Mouse (Mus musculus): ENCODE data around the gene Slc2a12. TPM values are rescaled to one million over a fixed set of nuclear protein-coding genes. Genes with fewer than 3 reads are reported as not detected.

Slc2a12 gene
- polyA plus RNA-seq, 1 experiment: 0.24 TPM

DNA sequence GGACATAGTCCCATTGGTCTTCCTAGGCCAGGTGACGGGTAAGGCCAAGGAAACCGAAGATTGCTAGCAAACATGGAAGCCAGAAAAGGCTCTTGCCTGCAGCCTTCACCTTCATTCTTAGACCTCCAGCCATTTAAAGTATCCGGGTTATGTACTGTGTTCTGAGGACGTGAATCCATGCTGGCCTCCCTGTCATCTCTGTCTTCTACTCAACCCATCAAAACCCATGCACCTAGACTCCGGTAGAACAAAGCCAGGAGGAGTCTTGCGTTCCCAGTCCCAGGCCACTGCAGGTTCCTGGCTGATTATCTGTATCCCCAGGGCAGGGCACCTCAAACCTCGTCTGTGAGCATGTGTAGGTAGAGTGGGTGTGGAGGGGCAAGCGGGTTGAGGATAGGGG lies 30.3 kb upstream of the Slc2a12 start:
- Histone ChIP-seq H3K27me3 (ENCODE audit: control insufficient read depth, insufficient read depth, low read length) (no peaks in the 10 kb centered on the region), H3K36me3 (ENCODE audit: control insufficient read depth, insufficient read depth, low read length) (no peaks in the 10 kb centered on the region), H3K27ac (ENCODE audit: insufficient read depth, low read depth, low read length) (no peak overlapping the region), H3K4me3 (ENCODE audit: low read depth, low read length) (no peak overlapping the region), H3K4me1 (ENCODE audit: control insufficient read depth, insufficient read depth, insufficient read length, low read length) (no peaks in the 10 kb centered on the region)
- 80% methylated on average over 8 of the region's 8 CpGs for WGBS
- no peak for TF ChIP-seq CTCF (IDR thresholded peaks at IDR 0.05; ENCODE audit: extremely low read depth, insufficient read length, insufficient replicate concordance, low read depth, low read length)

DNA sequence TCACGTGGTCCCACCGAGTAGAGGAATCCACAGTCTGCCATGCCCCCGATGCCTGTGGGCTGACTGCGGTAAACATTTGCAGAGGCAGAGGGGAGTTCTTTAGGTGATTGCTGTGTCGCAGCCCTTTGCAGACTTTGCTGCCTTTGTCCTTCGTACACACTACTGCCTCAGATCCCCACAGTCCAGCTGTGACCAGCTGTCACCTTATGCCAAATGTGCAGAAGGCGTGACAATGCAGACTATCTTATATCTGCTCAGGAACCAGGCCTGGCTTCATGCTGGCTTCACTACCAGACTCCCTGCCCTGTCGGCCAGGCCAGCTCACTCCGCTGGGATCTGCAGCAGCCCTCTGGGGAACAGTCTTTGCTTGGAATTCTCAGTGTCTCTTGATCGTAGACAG lies 29.5 kb upstream of the Slc2a12 start:
- H3K36me3 ChIP-seq (ENCODE audit: control insufficient read depth, insufficient read depth, low read length): no peaks in the 10 kb centered on the region
- H3K4me3 ChIP-seq (ENCODE audit: low read depth, low read length): no peak overlapping the region
- H3K27ac ChIP-seq (ENCODE audit: insufficient read depth, low read depth, low read length): no peak overlapping the region
- WGBS: 52% methylated on average over 10 of the region's 10 CpGs
- H3K4me1 ChIP-seq (ENCODE audit: control insufficient read depth, insufficient read depth, insufficient read length, low read length): no peaks in the 10 kb centered on the region
- H3K27me3 ChIP-seq (ENCODE audit: control insufficient read depth, insufficient read depth, low read length): no peaks in the 10 kb centered on the region
- TF ChIP-seq POLR2A (IDR thresholded peaks at IDR 0.05; ENCODE audit: low read depth, low read length) (no peak), CTCF (IDR thresholded peaks at IDR 0.05; ENCODE audit: extremely low read depth, insufficient read length, insufficient replicate concordance, low read depth, low read length) (no peak)

DNA sequence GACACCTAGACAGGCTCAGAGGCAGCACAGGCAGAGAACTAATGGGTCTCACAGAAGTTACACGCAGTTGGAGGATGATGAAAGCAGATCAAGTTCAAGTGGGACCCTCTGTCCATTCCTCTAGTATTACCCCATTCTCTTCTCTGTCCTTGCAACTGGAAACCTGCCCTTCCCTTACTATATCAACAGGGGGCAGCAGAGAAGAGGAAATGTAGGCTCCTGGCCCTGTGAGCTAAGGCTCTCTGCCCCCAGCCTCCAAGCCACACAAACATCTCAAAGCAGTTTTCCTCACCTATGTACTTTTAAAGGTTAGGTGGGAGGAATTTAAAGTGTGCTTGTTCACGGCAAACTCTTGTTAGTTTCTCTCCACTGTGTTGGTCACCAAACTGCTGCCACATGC lies 26.0 kb upstream of the Slc2a12 start:
- 65% methylated on average over 2 of the region's 2 CpGs for WGBS
- H3K4me3 ChIP-seq (ENCODE audit: low read depth, low read length): no peak overlapping the region
- no peaks in the 10 kb centered on the region for H3K36me3 ChIP-seq (ENCODE audit: control insufficient read depth, insufficient read depth, low read length)
- no peaks in the 10 kb centered on the region for H3K4me1 ChIP-seq (ENCODE audit: control insufficient read depth, insufficient read depth, insufficient read length, low read length)
- H3K27me3 ChIP-seq (ENCODE audit: control insufficient read depth, insufficient read depth, low read length): no peaks in the 10 kb centered on the region
- no peak overlapping the region for H3K27ac ChIP-seq (ENCODE audit: insufficient read depth, low read depth, low read length)
- TF ChIP-seq POLR2A (IDR thresholded peaks at IDR 0.05; ENCODE audit: low read depth, low read length) (no peak), CTCF (IDR thresholded peaks at IDR 0.05; ENCODE audit: extremely low read depth, insufficient read length, insufficient replicate concordance, low read depth, low read length) (peak; percentile 39; the same call in 1 of the 2 replicates)

DNA sequence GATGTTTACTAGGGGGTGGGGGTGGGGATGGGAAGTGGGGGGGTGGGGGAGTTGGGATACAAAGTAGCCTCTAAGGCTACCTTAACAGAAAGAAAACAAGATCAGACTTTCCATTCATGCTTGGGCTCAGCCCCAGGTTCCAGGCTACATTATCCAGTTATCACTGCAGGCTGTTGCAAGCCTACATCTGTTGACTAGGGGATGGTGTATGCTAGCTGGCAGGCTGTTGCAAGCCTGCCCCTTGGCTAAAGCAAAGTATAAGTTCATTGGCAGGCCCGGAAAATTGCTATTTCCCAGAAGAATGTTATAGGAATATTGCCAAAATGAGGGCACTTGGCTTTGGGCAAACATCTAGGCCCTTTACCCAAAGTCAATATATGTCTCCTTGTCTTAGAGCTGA lies 16.0 kb upstream of the Slc2a12 start:
- no peaks in the 10 kb centered on the region for H3K36me3 ChIP-seq (ENCODE audit: control insufficient read depth, insufficient read depth, low read length)
- no peak overlapping the region for H3K4me3 ChIP-seq (ENCODE audit: low read depth, low read length)
- no peaks in the 10 kb centered on the region for H3K27me3 ChIP-seq (ENCODE audit: control insufficient read depth, insufficient read depth, low read length)
- no peaks in the 10 kb centered on the region for H3K4me1 ChIP-seq (ENCODE audit: control insufficient read depth, insufficient read depth, insufficient read length, low read length)
- TF ChIP-seq CTCF (IDR thresholded peaks at IDR 0.05; ENCODE audit: extremely low read depth, insufficient read length, insufficient replicate concordance, low read depth, low read length): no peak
- no peak for TF ChIP-seq POLR2A (IDR thresholded peaks at IDR 0.05; ENCODE audit: low read depth, low read length)
- H3K27ac ChIP-seq (ENCODE audit: insufficient read depth, low read depth, low read length): no peak overlapping the region
- 64% methylated on average over 1 of the region's 1 CpGs for WGBS

DNA sequence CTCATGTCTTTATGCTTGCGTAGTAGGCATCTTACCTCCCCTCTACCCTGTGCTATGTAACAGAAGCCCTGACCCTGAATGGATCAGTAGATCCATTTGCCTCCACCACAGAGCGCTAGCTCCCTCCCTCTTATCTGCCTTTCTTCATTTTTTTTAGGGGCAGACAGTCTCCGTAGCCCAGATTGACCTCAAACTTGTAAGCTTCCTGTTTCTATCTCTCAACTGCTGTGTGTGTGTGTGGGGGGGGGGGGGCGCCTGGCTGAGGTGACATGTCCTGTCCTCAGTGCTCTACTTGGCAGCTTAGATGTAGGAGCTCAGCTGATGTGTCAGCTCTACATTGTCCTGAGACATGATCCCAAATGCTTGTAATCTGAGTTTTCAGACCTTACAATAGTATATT lies 13.7 kb upstream of the Slc2a12 start:
- H3K27ac ChIP-seq (ENCODE audit: insufficient read depth, low read depth, low read length): no peak overlapping the region
- WGBS: 50% methylated on average over 4 of the region's 4 CpGs
- no peaks in the 10 kb centered on the region for H3K4me1 ChIP-seq (ENCODE audit: control insufficient read depth, insufficient read depth, insufficient read length, low read length)

DNA sequence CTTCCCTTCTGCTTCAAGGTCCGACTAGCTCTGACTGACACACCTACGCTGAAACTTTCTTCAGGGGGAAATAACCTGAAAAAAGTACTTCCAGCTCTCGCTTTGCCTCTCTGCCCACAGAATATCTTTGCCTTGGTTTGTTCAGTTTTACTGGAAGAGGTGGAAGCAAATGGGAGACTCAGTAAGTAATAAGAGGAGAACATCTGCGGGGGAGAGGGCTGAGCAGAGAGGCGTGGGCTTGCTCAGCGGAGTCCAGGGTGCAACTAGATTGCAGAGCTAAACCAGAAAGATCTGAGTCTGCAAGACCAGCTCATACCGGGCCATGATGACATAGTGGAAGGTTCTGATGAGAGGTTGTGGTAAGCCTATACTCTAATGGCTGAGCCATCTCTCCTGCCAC lies 13.3 kb upstream of the Slc2a12 start:
- 69% methylated on average over 7 of the region's 7 CpGs for WGBS
- Histone ChIP-seq H3K27ac (ENCODE audit: insufficient read depth, low read depth, low read length) (no peak overlapping the region), H3K4me3 (ENCODE audit: low read depth, low read length) (no peak overlapping the region), H3K4me1 (ENCODE audit: control insufficient read depth, insufficient read depth, insufficient read length, low read length) (no peaks in the 10 kb centered on the region), H3K36me3 (ENCODE audit: control insufficient read depth, insufficient read depth, low read length) (no peaks in the 10 kb centered on the region), H3K27me3 (ENCODE audit: control insufficient read depth, insufficient read depth, low read length) (no peaks in the 10 kb centered on the region)
- TF ChIP-seq POLR2A (IDR thresholded peaks at IDR 0.05; ENCODE audit: low read depth, low read length) (no peak), CTCF (IDR thresholded peaks at IDR 0.05; ENCODE audit: extremely low read depth, insufficient read length, insufficient replicate concordance, low read depth, low read length) (no peak)

More for the DNA sequence above, 13.7 kb upstream of the Slc2a12 start:
- TF ChIP-seq CTCF (IDR thresholded peaks at IDR 0.05; ENCODE audit: extremely low read depth, insufficient read length, insufficient replicate concordance, low read depth, low read length) (no peak), POLR2A (IDR thresholded peaks at IDR 0.05; ENCODE audit: low read depth, low read length) (no peak)
- Histone ChIP-seq H3K27me3 (ENCODE audit: control insufficient read depth, insufficient read depth, low read length) (no peaks in the 10 kb centered on the region), H3K36me3 (ENCODE audit: control insufficient read depth, insufficient read depth, low read length) (no peaks in the 10 kb centered on the region), H3K4me3 (ENCODE audit: low read depth, low read length) (no peak overlapping the region)

DNA sequence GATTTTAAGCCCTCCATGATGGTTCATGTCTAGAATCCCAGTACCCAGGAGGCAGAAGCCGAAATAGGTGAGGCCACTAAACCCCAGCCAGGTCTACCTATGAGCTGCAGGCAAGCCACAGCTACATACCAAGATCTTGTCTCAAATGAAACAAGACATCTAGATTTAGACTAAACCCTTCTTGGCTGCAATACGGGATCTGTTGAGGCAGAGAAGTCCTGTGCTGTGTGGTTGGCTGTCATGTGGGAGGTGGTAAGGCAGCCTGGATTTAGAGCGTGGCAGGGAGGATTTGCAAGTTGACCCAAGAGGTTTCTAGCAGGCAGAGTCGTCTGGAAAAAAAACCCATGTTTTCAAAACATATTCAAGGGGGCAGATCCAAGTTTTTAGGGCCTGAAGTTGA lies 12.9 kb upstream of the Slc2a12 start:
- Histone ChIP-seq H3K4me3 (ENCODE audit: low read depth, low read length) (no peak overlapping the region), H3K27me3 (ENCODE audit: control insufficient read depth, insufficient read depth, low read length) (no peaks in the 10 kb centered on the region), H3K27ac (ENCODE audit: insufficient read depth, low read depth, low read length) (no peak overlapping the region), H3K4me1 (ENCODE audit: control insufficient read depth, insufficient read depth, insufficient read length, low read length) (no peaks in the 10 kb centered on the region), H3K36me3 (ENCODE audit: control insufficient read depth, insufficient read depth, low read length) (no peaks in the 10 kb centered on the region)
- TF ChIP-seq CTCF (IDR thresholded peaks at IDR 0.05; ENCODE audit: extremely low read depth, insufficient read length, insufficient replicate concordance, low read depth, low read length): no peak
- no peak for TF ChIP-seq POLR2A (IDR thresholded peaks at IDR 0.05; ENCODE audit: low read depth, low read length)
- WGBS: 72% methylated on average over 4 of the region's 4 CpGs

All from small intestine, adult 2 months (tissue).